Mouse (Mus musculus) erythroblast, adult 5-6 weeks (primary cell): ENCODE data around the gene Cldn19. TPM values are rescaled to one million over a fixed set of nuclear protein-coding genes. Genes with fewer than 3 reads are reported as not detected.
A peak's percentile ranks its signal among the peaks of the same experiment; 100 is the strongest.
"Not testable (repeated sequence)": the region's sequence is repeated elsewhere in the genome, so short reads cannot be mapped to it uniquely, and the experiment has no call there.

Source experiments
- ATAC-seq: replicated peaks from 2 replicates; pipeline ENCODE4 v1.8.0; 2016; ENCODE audit warnings: moderate number of reproducible peaks, mild to moderate bottlenecking, moderate TSS enrichment, inconsistent platforms; ENCODE audit not compliant: poor library complexity, low FRiP score, severe bottlenecking
- total RNA-seq, 2 experiments: library from RNA; stranded (forward) in 1 of 2; stranded (reverse) in 1 of 2; fragments of 150-400 nt in 1 of 2; fragments of 200-764, 138-1000 nt in 1 of 2; gene quantifications; 2 replicates each; pipeline versions ENCODE4 v1.2.3 to v1.2.4; 2015 to 2017; ENCODE audit warnings: low replicate concordance in 2 of 2

The Cldn19 gene
- total RNA-seq, 2 experiments from 2014 or later: not detected

DNA sequence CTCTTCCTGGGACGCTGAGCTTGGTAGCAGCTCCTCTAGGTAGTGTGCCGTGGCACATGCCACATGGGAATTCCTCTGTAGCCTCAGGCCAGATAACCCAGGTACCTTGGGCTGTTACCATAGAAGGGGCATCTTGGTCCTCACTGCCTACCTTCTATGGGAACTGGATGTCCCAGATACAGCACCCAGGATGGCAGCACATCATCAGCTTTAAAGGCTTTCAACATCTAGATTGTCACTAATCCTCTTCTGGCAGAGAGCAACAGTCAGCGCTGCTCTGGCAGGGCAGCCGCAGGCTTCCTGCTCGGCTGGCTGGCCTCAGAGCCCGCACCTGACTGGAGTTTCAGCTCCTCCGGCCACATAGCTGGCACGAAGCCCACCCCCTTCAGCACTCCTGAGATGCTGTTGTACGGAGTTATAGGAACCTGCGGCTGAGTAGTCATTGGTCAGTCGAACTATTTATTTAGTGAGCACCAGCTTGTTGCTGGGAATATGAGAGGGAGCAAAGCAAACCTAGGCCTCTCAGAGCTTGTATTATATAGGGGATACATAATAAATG, 6.7 kb upstream of the Cldn19 start:
- no peak for ATAC-seq

DNA sequence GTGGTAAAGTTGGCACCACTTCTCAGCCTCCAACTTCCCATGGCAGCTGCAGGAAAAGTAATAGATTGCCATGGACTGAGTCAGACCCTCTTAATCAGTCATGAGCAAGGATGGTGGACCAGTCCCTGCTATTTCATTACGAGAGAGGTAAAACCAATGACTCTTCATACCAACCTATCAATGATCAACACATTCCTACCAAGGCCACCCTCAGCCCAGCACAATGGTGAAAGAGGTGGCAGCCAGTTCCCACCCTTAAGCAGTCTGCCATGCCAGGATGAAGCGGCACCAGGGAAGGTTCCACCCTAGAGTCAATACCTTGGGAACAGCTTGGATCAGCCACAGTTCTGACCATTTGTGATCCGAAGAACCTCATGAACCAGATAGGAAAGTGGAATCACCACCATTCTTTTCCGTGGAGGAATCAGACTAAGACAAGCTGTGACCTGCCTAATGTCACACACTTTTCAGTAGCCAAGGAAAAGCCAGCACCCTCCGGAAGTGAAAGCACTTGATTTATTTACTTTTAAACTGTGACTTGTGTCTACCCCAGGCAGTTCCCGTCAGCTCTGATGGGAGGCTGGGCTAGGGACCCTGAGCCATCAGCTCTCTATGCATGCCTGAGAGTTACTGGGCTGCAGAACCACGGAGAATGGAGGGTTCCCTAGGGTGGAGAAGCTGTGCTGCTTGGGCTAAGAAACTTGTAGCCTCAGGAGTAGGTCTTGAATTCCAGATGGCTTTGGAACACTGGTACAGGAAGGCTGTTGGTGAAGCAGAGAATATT, 3.0 kb upstream of the Cldn19 start:
- ATAC-seq: no peak

DNA sequence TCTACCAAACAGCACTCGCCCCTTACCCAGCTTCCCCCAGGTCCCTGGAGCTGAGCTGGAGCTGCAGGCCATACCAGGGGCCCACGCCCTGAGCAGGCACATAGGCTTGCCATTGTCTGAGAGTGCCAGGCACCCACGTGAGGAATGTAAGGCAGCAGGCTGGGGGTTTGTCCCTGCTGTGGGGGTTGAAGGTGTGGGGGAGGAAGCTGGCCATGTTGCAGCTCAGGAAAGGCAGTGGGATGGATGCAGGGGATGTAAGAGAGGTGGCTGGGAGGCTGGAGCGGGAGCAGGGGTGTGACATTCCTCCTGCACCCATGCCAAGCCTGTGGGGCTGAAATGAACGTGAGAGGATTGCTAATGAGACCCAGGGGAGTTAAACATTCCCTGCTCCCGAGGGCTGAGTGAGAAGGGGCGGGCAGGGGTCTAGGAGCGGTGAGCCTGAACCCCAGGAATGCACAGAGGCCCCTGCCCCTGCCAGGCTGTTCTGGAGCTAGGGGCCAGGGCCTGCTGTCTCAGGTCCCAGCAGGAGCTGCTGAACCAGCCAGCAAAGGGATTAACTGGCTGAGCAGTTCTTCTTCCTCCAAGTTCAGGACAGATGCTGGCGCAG, 1.1 kb upstream of the Cldn19 start:
- ATAC-seq: no peak

DNA sequence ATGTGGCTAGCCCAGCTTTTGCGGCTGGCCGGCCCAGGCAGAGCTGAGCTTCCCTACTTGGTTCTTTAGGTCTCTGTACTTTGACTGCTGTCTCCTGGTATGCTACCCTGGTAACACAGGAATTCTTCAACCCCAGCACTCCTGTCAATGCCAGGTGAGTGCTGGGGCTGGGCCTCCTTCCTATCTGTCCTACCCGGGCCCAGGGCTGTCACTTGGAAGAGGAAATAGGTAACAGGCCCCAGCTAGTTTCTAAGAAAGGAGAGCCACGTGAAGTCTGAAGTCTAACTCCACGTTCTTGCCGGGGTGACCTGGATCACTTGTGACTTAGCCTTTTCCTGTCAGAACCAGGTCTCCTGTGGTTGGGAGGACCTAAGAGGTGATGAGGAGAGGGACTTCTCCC, 1.9 kb downstream of the Cldn19 start:
- ATAC-seq: no peak

DNA sequence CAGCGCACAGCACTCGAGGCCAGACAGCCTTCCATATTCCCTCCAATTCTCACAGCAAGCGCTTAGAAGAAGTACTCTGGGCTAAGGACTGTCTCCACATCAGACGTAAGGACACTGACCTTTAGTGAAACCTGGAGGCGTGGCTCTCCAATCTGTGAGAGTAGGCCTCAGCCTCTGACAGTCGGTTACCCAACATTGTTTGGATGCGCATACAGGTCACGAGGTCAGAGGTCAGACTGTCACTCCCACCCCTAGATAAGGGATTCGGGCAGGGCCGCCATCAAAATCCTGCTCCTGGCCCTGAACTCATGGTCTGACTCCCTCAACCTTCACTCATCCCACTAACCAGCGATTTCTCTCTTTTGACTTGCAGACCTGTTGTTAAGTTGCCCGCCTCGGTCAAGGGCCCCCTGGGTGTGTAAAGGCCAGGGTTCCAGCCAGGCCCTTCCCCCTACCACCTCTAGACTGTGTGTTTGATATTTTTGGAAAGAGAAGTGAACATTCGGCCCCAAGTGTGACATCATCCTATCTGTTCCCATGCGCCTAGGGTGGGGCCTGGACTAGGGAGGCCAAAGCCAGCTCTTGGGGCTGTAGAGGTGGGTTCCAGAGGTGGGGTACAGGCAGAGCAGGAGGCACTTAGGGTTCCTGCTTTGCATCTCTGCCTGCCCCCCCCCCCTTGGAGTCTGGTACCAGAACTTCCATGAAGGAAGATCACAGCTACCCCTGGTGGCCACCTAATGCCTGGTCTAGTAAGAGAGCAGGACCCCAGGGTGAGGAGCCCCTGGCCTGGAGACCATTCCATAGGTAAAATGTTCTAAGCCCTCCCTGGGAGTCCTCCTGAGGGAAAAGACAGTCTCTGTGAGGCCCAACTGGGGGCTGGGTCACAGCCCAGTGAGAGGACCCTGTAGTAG, 4.4 kb downstream of the Cldn19 start:
- ATAC-seq: no peak

DNA sequence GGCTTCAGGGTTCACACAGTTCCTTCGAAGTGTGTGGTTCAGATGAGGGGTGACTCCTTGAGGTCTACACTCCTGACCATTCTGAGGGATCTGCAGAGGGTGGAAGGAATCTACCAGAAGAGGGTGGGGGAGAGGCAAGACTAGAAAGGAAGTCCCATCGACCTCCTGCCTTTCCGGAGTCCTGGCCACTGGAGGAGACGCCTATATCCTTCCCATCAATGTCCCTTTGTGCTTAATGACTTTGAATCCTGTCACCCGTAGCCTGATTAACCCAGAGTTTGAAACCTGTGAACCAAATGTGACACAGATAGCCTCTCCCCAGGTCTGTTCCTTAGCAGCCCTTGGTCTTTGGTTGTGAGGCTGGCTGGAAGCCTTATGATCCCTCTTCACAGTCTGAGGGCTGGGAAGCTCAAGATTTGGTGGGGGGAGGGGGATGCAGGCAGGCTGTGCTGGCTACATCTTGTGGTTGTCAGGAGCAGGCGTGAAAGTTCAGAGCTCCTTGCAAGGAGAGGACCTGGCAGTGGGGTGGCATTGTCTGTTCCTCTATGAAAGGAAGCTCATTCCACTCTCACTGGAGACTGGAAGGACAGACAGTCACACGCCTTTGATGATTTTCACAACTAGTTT, 6.0 kb downstream of the Cldn19 start:
- ATAC-seq: no peak

DNA sequence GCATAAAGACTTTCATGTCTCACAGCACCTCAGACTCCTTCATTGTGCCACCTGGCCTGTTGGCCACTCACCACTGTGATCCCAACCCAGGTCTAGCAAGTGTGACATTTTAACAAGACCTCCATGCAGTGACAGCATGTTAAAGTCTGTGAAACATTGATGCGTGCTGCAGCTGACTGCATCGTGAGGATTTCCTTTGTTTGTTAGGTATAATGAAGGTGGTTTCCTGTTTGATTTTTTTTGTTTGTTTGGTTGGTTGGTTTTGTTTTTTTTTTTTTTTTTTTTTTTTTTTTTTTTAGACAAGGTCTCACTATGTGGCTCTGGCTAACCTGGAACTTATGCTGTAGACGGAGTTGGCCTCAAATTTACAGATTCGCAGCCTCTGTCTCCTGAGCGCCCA, 7.3 kb downstream of the Cldn19 start:
- no peak for ATAC-seq

DNA sequence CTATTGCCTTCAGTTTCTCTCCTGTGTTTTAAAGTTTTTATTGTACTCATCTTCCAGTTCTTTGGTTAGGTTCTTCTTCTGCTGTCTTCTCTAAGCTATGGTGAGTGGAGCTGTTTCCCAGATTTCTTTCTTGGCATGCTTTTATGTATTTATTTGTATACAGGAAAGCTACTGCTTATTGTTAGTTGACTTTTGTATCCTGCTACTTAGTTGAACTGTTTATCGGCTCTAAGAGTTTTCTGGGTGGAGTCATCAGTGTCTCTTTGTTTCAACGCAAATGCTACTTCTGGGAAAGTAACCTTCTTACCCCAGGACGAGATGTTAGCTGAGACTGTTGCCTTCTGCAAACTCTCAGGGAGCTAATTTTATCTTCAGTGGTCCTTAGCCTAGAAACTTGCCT, 8.2 kb downstream of the Cldn19 start:
- ATAC-seq: no peak

DNA sequence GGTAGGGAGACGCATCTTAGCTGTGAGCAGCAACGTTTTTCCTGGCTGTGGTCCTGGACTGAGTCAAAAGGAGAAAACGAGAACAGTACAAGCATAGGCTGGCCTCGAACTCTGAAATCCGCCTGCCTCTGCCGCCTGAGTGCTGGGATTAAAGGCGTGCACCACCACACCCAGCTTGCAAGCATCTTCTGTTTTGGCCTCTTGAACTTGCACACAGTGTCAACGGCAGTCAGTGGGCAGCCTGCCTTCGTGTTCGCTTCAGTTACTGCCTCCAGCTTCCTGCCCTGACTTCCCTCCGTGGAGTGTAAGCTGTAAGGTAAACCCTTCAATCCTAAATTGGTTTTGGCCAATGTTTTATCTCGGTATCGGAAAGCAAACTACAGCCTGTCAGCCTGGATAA, 11.4 kb downstream of the Cldn19 start:
- ATAC-seq: no peak

DNA sequence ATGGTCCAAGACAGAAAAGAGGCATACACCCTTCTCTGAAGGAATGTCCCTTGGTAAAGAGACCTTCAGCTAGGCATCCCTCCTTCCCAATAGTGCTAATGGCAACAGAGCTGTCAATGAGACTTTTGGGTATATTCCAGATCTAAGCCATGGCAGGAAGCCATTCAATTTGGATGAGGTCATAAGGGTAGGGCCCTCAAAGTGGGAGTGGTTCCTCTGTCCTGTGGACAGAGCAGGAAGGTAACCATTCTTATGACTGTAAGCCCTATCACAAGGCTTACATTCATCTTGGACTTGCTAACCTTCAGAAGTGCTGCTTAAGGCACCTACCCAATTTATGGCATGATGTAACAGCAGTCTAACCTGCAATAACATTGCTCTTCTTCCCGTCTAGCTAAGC, 19.4 kb downstream of the Cldn19 start:
- no peak for ATAC-seq

DNA sequence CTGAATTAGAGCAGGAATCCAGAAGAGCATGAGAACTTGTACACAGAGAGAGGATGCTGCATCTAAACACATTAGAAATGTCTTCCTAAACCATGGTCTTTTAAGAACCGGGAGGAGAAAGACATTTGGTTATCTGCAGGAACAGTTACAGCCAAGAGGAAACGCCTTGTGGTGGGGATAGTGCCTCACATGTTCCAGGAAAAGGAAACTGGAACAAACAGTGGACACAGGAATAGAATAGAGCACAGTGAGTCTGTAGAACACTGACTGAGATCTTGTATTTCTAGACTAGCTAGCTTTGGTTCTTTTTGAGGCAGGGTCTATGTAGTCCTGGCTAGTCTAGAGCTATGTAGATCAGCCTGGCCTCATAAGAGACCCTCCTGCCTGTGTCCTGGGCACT, 20.0 kb downstream of the Cldn19 start:
- no peak for ATAC-seq

DNA sequence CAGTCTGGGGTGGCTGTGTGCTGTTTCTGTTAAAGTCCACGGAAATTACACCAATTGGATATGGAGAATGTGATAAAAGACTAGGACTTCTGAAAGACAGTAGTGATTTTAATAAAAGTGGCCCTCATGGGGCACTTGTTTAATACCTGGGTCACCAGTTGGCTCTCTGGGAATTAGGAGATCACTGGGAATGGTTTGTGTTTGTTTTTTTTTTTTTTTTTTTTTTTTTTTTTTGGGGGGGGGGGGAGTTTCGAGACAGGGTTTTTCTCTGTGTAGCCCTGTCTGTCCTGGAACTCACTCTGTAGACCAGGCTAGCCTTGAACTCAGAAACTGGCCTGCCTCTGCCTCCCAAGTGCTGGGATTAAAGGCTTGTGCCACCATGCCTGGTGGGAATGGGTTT, 20.5 kb downstream of the Cldn19 start:
- no peak for ATAC-seq

DNA sequence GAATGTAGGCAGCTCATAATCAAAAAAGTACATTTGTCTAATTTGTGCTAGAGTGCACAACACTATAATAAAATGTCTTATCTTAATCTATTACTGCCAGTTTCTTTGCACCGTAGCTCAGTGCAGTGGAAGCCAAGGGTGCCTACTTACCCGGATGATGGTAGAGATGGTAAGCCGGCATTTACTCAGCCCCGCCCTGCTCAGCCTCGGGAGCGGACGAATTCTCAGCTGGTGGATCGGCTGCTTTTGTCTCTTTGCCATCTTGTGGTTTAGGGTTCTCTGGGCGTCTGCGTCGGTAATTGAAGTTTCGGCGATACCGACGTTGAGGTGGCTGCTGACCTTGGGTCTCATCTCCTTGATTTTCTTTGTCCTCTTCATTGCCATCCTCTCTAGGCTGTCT, 23.6 kb downstream of the Cldn19 start:
- not testable (repeated sequence) for ATAC-seq

DNA sequence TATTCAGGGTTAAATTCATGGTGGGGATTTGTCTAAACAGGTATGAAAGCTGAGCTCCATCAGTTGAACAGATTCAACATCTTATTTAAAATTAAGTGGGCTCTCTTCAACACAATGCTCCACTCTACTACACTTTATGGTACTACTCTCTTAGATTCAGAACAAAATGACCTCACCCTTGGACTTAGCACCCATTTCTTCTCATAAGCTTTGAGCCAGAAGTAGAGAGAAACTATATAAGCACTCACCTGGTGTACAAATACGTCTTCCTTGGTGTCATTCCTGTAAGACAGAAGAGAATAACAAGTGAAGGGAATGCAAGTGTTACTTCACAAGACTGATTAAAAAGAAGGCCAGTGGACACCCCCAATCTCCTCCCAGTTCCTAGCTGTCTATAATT, 29.6 kb downstream of the Cldn19 start:
- ATAC-seq: no peak

DNA sequence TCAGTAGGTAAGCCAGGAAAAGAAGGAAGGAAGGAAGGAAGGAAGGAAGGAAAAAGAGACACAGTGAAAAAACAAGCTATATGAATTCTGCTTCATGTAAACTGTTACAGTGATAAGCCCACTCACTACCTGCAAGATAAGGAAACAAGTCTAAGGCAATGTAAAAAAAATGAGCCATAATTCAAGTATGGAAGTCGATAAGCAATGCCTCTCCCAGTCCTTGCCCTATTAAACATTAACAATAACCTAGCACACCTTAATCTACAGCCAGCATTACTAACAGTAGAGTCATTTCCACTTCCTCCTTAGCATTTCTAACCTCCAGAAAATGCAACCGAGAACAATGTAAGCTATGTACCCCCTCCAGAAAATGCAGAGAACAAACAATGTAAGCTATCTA, 30.1 kb downstream of the Cldn19 start:
- ATAC-seq: no peak

DNA sequence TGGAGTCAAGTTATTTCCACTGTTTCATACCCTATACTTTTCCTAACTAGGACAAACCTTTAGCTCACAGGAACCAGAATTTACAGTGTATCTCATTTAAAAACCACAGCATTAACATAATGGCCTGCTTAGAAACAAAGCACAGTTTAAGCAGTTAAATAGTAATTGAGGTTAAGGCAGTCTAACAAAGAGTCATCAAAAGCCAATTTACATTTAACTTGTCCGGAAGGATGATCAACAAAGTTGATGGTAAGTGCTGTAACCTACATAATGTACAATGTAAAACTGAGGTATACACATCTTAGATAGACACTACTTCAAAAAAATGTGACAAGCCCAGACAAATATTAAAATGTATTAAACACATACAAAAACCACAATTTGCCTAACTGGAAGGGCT, 36.7 kb downstream of the Cldn19 start:
- ATAC-seq: no peak

DNA sequence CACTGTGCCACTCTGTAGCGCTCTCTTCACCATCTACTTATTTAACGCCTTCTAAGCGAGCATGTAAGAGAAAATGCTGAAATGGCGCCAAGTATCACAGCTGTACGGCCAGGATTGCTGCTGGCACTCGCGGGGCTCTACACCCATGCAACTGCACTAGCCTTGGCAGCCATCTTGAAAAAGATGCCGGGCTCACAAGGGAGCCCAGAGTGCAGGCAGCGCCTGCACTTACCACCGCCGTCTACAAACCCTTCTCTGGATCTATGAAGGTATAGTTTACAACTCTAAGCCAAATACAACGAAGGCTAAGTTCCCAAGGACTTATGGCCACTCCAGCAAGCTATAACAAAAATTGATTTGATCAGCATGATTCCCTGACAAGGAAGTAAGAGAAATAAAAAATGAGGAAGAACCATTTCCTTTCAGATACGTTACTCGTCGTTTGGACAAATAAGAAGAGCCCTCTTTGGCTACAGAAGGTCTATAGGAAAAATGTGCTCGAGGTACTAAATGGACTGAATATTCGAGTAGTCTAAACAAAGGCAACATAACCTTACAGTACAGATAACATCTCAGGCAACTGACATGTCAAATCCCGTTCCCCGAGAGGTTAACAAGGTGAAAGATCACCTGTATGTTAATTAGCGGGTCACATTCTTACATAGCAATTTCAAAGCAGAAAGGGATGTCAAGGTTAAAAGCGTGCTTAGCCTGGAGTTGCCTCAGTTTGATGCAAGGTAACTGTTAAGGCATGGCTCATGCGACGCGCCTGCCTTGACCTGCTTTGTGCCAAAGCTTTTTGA, 37.8 kb downstream of the Cldn19 start:
- ATAC-seq: peak; percentile 66

DNA sequence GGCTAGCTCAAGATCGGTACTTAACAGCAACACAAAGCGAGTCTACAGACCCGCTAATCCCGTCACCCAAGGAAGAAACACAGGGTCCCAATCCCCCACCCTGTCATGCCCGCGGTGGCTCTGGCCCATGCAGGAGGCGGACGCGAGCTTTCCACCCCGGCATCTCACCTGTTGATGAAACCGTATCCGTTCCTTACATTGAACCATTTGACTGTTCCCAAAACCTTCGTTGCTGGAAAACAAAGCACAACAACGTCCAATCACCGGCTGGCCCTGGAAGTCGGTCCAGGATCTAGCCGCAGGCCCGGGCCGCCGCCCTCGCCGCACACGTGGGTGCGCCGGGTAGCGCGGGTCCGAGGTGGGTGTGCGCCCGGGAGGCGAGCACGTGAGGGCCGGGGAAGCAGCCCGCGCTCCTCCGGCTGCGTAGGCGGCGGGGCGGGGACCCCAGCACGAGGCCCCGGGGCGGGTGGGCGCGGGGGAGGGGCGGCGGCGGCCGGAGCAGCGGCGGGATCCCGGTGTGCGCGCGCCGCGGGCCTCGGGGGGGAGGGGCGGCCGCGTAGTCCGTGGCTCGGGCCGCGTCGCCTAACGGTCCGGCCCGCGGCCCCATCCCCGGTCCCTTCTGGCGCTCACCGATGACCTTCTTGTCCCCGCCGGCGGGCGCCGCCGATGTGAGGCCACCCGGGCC, 38.5 kb downstream of the Cldn19 start:
- ATAC-seq: no peak
